Mouse (Mus musculus) cerebellum, adult 2 months (tissue): Measurements from ENCODE around the gene Gm49486.

Experiments used
- CTCF ChIP-seq: fragments of 200-500 bp; IDR thresholded peaks from 2 replicates; pipeline ENCODE4 v1.5.1; 2011; ENCODE audit warnings: low read depth, mild to moderate bottlenecking, control low read depth, low read length, moderate library complexity, borderline replicate concordance; ENCODE audit not compliant: insufficient read depth
- POLR2A ChIP-seq: fragments of 200-500 bp; IDR thresholded peaks from 2 replicates; pipeline ENCODE4 v1.6.1; 2011; ENCODE audit warnings: low read length, control low read depth, borderline replicate concordance; ENCODE audit not compliant: insufficient read depth

GRCm38 (mm10) chr15:79287091-79287490 is 57.9 kb downstream of the Gm49486 start:
- TF ChIP-seq CTCF (no peak), POLR2A (no peak)
